Mouse (Mus musculus): Measurements from ENCODE around the gene Slc7a6os. TPM values are rescaled to one million over a fixed set of nuclear protein-coding genes. Genes with fewer than 3 reads are reported as not detected.

Gene Slc7a6os
- polyA plus RNA-seq, 1 experiment from 2014 or later: 46.7 TPM

DNA sequence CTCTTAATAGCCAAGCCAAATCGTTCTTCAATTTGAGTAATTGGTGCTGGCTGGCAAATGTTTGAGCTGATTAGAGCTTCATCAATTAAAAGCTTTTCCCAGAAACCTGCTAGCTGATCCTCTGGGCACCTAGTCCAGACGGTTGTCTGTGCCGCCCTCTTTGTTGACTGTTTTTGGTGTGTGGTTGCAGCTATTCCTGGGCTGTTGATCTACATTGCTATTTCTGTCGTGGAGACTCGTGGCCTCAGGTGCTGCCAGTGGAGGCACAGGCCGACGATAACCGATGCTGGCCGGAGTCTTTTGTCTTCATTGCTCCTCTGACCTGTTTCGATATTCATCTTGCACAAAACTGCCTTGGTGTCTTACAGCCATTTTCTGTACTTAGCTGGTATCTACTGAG is 52.4 kb downstream of the Slc7a6os start:
- Histone ChIP-seq H3K9ac (replicated peaks; ENCODE audit: low read length) (no peak overlapping the region), H3K27me3 (ENCODE audit: control insufficient read depth, insufficient read depth, low read length) (no peaks in the 10 kb centered on the region), H3K4me3 (ENCODE audit: low read depth, low read length) (no peak overlapping the region), H3K9me3 (replicated peaks; ENCODE audit: control insufficient read depth, low read length) (no peaks in the 10 kb centered on the region), H3K4me1 (ENCODE audit: control insufficient read depth, insufficient read depth, low read length) (no peaks in the 10 kb centered on the region), H3K27ac (replicated peaks; ENCODE audit: low read depth, low read length) (no peak overlapping the region), H3K36me3 (replicated peaks; ENCODE audit: control insufficient read depth, insufficient read depth, low read depth, low read length) (no peaks in the 10 kb centered on the region; the same call in 1 of the 2 replicates), H3K4me2 (ENCODE audit: low read depth, low read length) (no peak overlapping the region)
- 89% methylated on average over 10 of the region's 10 CpGs for WGBS
- DNase-seq (ENCODE audit: low spot score): no peak
- no peak for ATAC-seq (replicated peaks; ENCODE audit: insufficient number of reproducible peaks, low FRiP score, low TSS enrichment, low read depth)

DNA sequence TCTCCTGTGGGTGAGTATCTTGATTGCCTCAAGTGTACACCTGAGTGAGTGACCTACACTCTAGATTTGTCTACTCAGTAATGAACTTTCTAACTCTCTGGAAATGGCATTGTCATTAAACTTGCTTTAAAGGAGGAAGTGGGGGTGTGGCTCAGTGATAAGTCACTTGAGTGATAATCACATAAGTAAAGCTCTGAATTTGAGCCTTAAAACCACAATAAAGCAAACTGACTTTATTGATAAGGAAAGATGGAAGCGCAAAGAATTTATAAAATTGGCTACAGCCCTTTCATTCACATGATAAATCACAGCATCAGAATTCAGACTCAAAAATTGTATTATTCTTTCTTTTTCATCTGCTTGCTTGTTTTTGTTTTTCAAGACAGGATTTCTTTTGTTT is 53.3 kb downstream of the Slc7a6os start:
- no peaks in the 10 kb centered on the region for H3K4me1 ChIP-seq (ENCODE audit: control insufficient read depth, insufficient read depth, low read length)
- no peak overlapping the region for H3K27ac ChIP-seq (replicated peaks; ENCODE audit: low read depth, low read length)
- no peaks in the 10 kb centered on the region for H3K36me3 ChIP-seq (replicated peaks; ENCODE audit: control insufficient read depth, insufficient read depth, low read depth, low read length)
- DNase-seq (ENCODE audit: low spot score): no peak
- 97% methylated on average over 1 of the region's 1 CpGs for WGBS
- no peaks in the 10 kb centered on the region for H3K9me3 ChIP-seq (replicated peaks; ENCODE audit: control insufficient read depth, low read length)
- no peak overlapping the region for H3K4me2 ChIP-seq (ENCODE audit: low read depth, low read length)
- H3K27me3 ChIP-seq (ENCODE audit: control insufficient read depth, insufficient read depth, low read length): no peaks in the 10 kb centered on the region
- H3K4me3 ChIP-seq (ENCODE audit: low read depth, low read length): no peak overlapping the region
- no peak overlapping the region for H3K9ac ChIP-seq (replicated peaks; ENCODE audit: low read length)
- ATAC-seq (replicated peaks; ENCODE audit: insufficient number of reproducible peaks, low FRiP score, low TSS enrichment, low read depth): no peak

DNA sequence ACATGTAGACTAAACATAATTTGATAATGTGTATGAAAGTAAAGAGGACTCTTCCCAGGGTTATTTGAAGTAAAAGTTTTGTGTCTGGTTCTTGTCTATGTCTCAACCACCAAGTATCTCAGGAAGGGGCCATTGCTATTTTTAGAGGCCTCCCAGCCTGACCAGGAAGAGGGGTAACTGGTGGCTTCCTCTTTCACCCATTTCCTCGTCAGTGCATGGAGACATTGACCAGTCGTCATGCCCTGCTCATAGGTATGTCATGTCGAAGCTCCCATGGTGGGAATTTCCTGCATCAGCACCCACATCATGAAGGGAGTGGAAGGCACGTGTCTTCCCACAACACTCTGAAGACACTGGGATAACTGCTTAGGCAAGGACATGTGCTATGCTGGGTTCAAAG is 57.9 kb downstream of the Slc7a6os start:
- H3K9me3 ChIP-seq (replicated peaks; ENCODE audit: control insufficient read depth, low read length): no peaks in the 10 kb centered on the region
- no peaks in the 10 kb centered on the region for H3K4me1 ChIP-seq (ENCODE audit: control insufficient read depth, insufficient read depth, low read length)
- DNase-seq (ENCODE audit: low spot score) (no peak), ATAC-seq (replicated peaks; ENCODE audit: insufficient number of reproducible peaks, low FRiP score, low TSS enrichment, low read depth) (no peak)
- whole genome bisulfite sequencing: 76% methylated on average over 4 of the region's 4 CpGs
- H3K27me3 ChIP-seq (ENCODE audit: control insufficient read depth, insufficient read depth, low read length): no peaks in the 10 kb centered on the region
- no peak overlapping the region for H3K27ac ChIP-seq (replicated peaks; ENCODE audit: low read depth, low read length)
- no peak overlapping the region for H3K9ac ChIP-seq (replicated peaks; ENCODE audit: low read length)
- no peaks in the 10 kb centered on the region for H3K36me3 ChIP-seq (replicated peaks; ENCODE audit: control insufficient read depth, insufficient read depth, low read depth, low read length)
- no peak overlapping the region for H3K4me2 ChIP-seq (ENCODE audit: low read depth, low read length)
- no peak overlapping the region for H3K4me3 ChIP-seq (ENCODE audit: low read depth, low read length)

DNA sequence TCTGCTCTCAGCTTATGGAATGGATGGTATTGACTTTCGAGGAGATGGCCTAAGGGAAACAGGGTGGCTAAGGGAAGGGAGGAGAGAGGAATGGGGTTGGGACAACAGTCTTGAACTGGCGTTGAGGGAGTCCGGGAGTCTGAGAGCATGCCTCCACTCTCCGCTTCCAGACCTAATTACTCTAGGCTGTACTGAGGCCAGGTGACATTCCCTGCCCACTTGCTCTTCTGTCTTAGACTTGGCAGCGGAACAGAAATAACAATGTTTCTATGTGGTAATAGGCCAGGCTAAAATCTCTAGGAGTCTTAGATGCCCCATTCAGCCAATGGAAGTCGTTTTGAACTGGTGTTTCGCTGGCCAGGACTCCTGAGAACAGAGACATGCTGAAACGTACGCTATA is 59.7 kb downstream of the Slc7a6os start:
- peak overlapping the region; percentile 67; the same call in 1 of the 2 replicates for H3K4me2 ChIP-seq (ENCODE audit: low read depth, low read length)
- no peaks in the 10 kb centered on the region for H3K36me3 ChIP-seq (replicated peaks; ENCODE audit: control insufficient read depth, insufficient read depth, low read depth, low read length)
- H3K4me3 ChIP-seq (ENCODE audit: low read depth, low read length): peak overlapping the region; percentile 64
- 79% methylated on average over 9 of the region's 9 CpGs for WGBS
- DNase-seq (ENCODE audit: low spot score) (no peak), ATAC-seq (replicated peaks; ENCODE audit: insufficient number of reproducible peaks, low FRiP score, low TSS enrichment, low read depth) (no peak)
- no peak overlapping the region for H3K27ac ChIP-seq (replicated peaks; ENCODE audit: low read depth, low read length)
- H3K4me1 ChIP-seq (ENCODE audit: control insufficient read depth, insufficient read depth, low read length): no peaks in the 10 kb centered on the region
- no peaks in the 10 kb centered on the region for H3K27me3 ChIP-seq (ENCODE audit: control insufficient read depth, insufficient read depth, low read length)
- no peaks in the 10 kb centered on the region for H3K9me3 ChIP-seq (replicated peaks; ENCODE audit: control insufficient read depth, low read length)
- H3K9ac ChIP-seq (replicated peaks; ENCODE audit: low read length): no peak overlapping the region

Other genes starting within 250 kb of the Slc7a6os start
- gene Slc12a4, start 244.8 kb downstream of the Slc7a6os start, polyA plus RNA-seq (2014; fragmentation: Nextera tagmentation; extraction: Ambion mirVana): 16.8 and 19.0 TPM in 2 replicates
- gene Dpep3, start 231.5 kb downstream of the Slc7a6os start, polyA plus RNA-seq (2014; fragmentation: Nextera tagmentation; extraction: Ambion mirVana): not detected in 2 replicates
- 17.0 and 17.7 TPM in 2 replicates for gene Dus2, start 219.6 kb downstream of the Slc7a6os start, polyA plus RNA-seq (2014; fragmentation: Nextera tagmentation; extraction: Ambion mirVana)
- not detected in 2 replicates for gene Dpep2nb, start 205.0 kb downstream of the Slc7a6os start, polyA plus RNA-seq (2014; fragmentation: Nextera tagmentation; extraction: Ambion mirVana)
- gene Ddx28, start 199.1 kb downstream of the Slc7a6os start, polyA plus RNA-seq (2014; fragmentation: Nextera tagmentation; extraction: Ambion mirVana): 18.7 and 20.5 TPM in 2 replicates
- gene Nfatc3, start 152.1 kb downstream of the Slc7a6os start, polyA plus RNA-seq (2014; fragmentation: Nextera tagmentation; extraction: Ambion mirVana): 5.1 and 5.4 TPM in 2 replicates
- 4.1 and 6.7 TPM in 2 replicates for gene Esrp2, start 74.0 kb downstream of the Slc7a6os start, polyA plus RNA-seq (2014; fragmentation: Nextera tagmentation; extraction: Ambion mirVana)
- gene Pla2g15, start 60.5 kb downstream of the Slc7a6os start, polyA plus RNA-seq (2014; fragmentation: Nextera tagmentation; extraction: Ambion mirVana): 6.6 and 8.7 TPM in 2 replicates
- 82.4 and 90.9 TPM in 2 replicates for gene Slc7a6, start 42.1 kb downstream of the Slc7a6os start, polyA plus RNA-seq (2014; fragmentation: Nextera tagmentation; extraction: Ambion mirVana)
- gene Prmt7, start within 50 bp of the Slc7a6os start, polyA plus RNA-seq (2014; fragmentation: Nextera tagmentation; extraction: Ambion mirVana): 62.6 and 62.7 TPM in 2 replicates
- gene Smpd3, start 127.1 kb upstream of the Slc7a6os start, polyA plus RNA-seq (2014; fragmentation: Nextera tagmentation; extraction: Ambion mirVana): 2.0 and 2.9 TPM in 2 replicates
- 33.5 and 34.8 TPM in 2 replicates for gene Zfp90, start 204.4 kb upstream of the Slc7a6os start, polyA plus RNA-seq (2014; fragmentation: Nextera tagmentation; extraction: Ambion mirVana)

All from embryonic facial prominence, embryonic 11.5 days (tissue).